Mouse (Mus musculus): ENCODE data around the gene Hfe. TPM values are rescaled to one million over a fixed set of nuclear protein-coding genes. Genes with fewer than 3 reads are reported as not detected.
A peak's percentile ranks its signal among the peaks of the same experiment; 100 is the strongest.
"Not testable (repeated sequence)": the region's sequence is repeated elsewhere in the genome, so short reads cannot be mapped to it uniquely, and the experiment has no call there.

Gene Hfe
- polyA plus RNA-seq, 1 experiment: 2.3 TPM

- no peak for DNase-seq (ENCODE audit: low read depth)
- TF ChIP-seq POLR2A (IDR thresholded peaks at IDR 0.05; ENCODE audit: borderline replicate concordance, extremely low read depth, insufficient read depth, insufficient read length, poor library complexity, severe bottlenecking) (no peak), CTCF (IDR thresholded peaks at IDR 0.05; ENCODE audit: borderline replicate concordance, extremely low read depth, insufficient read depth, insufficient read length) (no peak)
Observed at GRCm38 (mm10) chr13:23706771-23707170, 3.9 kb downstream of the Hfe start.

- no peak for TF ChIP-seq CTCF (IDR thresholded peaks at IDR 0.05; ENCODE audit: borderline replicate concordance, extremely low read depth, insufficient read depth, insufficient read length)
- TF ChIP-seq POLR2A (IDR thresholded peaks at IDR 0.05; ENCODE audit: borderline replicate concordance, extremely low read depth, insufficient read depth, insufficient read length, poor library complexity, severe bottlenecking): no peak
Observed at GRCm38 (mm10) chr13:23705751-23706356, 4.8 kb downstream of the Hfe start.

GRCm38 (mm10) chr13:23702801-23703200 is 7.9 kb downstream of the Hfe start:
- not testable (repeated sequence) for DNase-seq (ENCODE audit: low read depth)

More at GRCm38 (mm10) chr13:23705751-23706356, 4.8 kb downstream of the Hfe start:
- DNase-seq (ENCODE audit: low read depth): no peak

- no peak for DNase-seq (ENCODE audit: low read depth)
- TF ChIP-seq POLR2A (IDR thresholded peaks at IDR 0.05; ENCODE audit: borderline replicate concordance, extremely low read depth, insufficient read depth, insufficient read length, poor library complexity, severe bottlenecking) (no peak), CTCF (IDR thresholded peaks at IDR 0.05; ENCODE audit: borderline replicate concordance, extremely low read depth, insufficient read depth, insufficient read length) (no peak)
Observed at GRCm38 (mm10) chr13:23702220-23702619, 8.4 kb downstream of the Hfe start.

- DNase-seq (ENCODE audit: low read depth): peak; percentile 82
- TF ChIP-seq POLR2A (IDR thresholded peaks at IDR 0.05; ENCODE audit: borderline replicate concordance, extremely low read depth, insufficient read depth, insufficient read length, poor library complexity, severe bottlenecking) (no peak), CTCF (IDR thresholded peaks at IDR 0.05; ENCODE audit: borderline replicate concordance, extremely low read depth, insufficient read depth, insufficient read length) (peak; percentile 76; the same call in 1 of the 2 replicates)
Observed at GRCm38 (mm10) chr13:23700786-23701520, 9.7 kb downstream of the Hfe start.

GRCm38 (mm10) chr13:23699767-23700166 is 10.9 kb downstream of the Hfe start:
- TF ChIP-seq CTCF (IDR thresholded peaks at IDR 0.05; ENCODE audit: borderline replicate concordance, extremely low read depth, insufficient read depth, insufficient read length) (no peak), POLR2A (IDR thresholded peaks at IDR 0.05; ENCODE audit: borderline replicate concordance, extremely low read depth, insufficient read depth, insufficient read length, poor library complexity, severe bottlenecking) (no peak)
- no peak for DNase-seq (ENCODE audit: low read depth)

- TF ChIP-seq CTCF (IDR thresholded peaks at IDR 0.05; ENCODE audit: borderline replicate concordance, extremely low read depth, insufficient read depth, insufficient read length): no peak
- TF ChIP-seq POLR2A (IDR thresholded peaks at IDR 0.05; ENCODE audit: borderline replicate concordance, extremely low read depth, insufficient read depth, insufficient read length, poor library complexity, severe bottlenecking): no peak
- no peak for DNase-seq (ENCODE audit: low read depth)
Observed at GRCm38 (mm10) chr13:23698996-23699395, 11.7 kb downstream of the Hfe start.

GRCm38 (mm10) chr13:23698300-23698693 is 12.4 kb downstream of the Hfe start, which contains the start of gene Hist1h4c:
Gene Hist1h4c (minus strand): TSS chr13:23698454.
- DNase-seq (ENCODE audit: low read depth): peak; percentile 99
- TF ChIP-seq CTCF (IDR thresholded peaks at IDR 0.05; ENCODE audit: borderline replicate concordance, extremely low read depth, insufficient read depth, insufficient read length) (no peak), POLR2A (IDR thresholded peaks at IDR 0.05; ENCODE audit: borderline replicate concordance, extremely low read depth, insufficient read depth, insufficient read length, poor library complexity, severe bottlenecking) (peak; percentile 87; the same call in 1 of the 2 replicates)

GRCm38 (mm10) chr13:23697491-23698299 is 13.0 kb downstream of the Hfe start:
- peak; percentile 87 for DNase-seq (ENCODE audit: low read depth)
- TF ChIP-seq CTCF (IDR thresholded peaks at IDR 0.05; ENCODE audit: borderline replicate concordance, extremely low read depth, insufficient read depth, insufficient read length) (peak; percentile 71), POLR2A (IDR thresholded peaks at IDR 0.05; ENCODE audit: borderline replicate concordance, extremely low read depth, insufficient read depth, insufficient read length, poor library complexity, severe bottlenecking) (no peak)

- DNase-seq (ENCODE audit: low read depth): no peak
Observed at GRCm38 (mm10) chr13:23696061-23696474, 14.6 kb downstream of the Hfe start.

GRCm38 (mm10) chr13:23695514-23695913 is 15.1 kb downstream of the Hfe start, which contains the start of gene Hist1h1t:
Gene Hist1h1t (plus strand): TSS chr13:23695814.
- TF ChIP-seq CTCF (IDR thresholded peaks at IDR 0.05; ENCODE audit: borderline replicate concordance, extremely low read depth, insufficient read depth, insufficient read length) (no peak), POLR2A (IDR thresholded peaks at IDR 0.05; ENCODE audit: borderline replicate concordance, extremely low read depth, insufficient read depth, insufficient read length, poor library complexity, severe bottlenecking) (no peak)
- no peak for DNase-seq (ENCODE audit: low read depth)

More at GRCm38 (mm10) chr13:23696061-23696474, 14.6 kb downstream of the Hfe start:
- no peak for TF ChIP-seq POLR2A (IDR thresholded peaks at IDR 0.05; ENCODE audit: borderline replicate concordance, extremely low read depth, insufficient read depth, insufficient read length, poor library complexity, severe bottlenecking)
- no peak for TF ChIP-seq CTCF (IDR thresholded peaks at IDR 0.05; ENCODE audit: borderline replicate concordance, extremely low read depth, insufficient read depth, insufficient read length)
